Mouse (Mus musculus): ENCODE results near the gene Srl.

Srl gene

DNA sequence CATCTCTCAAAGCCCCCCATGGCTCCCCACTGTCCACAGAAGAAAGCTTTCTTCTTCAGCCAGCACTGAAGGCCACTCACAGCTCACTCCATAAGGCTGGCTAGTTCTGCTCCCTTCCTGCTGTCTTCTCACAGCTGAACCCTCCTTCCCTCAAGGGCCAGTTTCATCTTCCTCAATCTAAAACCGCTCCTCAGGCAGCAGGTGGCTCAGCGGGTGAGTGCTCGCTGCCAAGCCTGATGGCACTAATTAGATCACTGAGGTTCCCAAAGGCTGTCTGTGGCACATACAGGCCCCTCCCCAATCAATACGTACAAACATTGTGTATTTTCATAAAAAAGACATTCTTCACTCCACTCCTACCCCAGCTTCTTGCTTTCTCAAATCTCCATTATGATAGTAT is 22.5 kb downstream of the Srl start:
- peak; percentile 91 for DNase-seq (ENCODE audit: low read depth, low spot score)

DNA sequence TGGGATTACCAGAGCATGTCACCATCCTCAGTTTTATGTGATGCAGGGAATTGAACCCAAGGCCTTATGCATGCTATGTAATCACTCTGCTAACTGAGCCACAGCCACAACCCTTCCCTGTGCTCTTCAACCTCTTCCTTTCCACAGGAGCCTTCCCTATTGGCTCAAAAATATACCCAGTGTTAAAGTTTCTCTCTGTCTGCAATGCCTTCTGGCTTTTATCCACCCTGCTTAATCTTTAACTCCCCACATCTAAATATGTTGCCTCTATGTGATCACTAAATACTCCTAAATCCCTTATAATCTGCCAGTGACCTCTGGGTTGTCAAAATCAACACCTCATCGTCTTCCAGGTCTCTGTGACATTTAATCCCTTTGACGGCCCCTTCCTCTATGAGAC is 23.7 kb downstream of the Srl start:
- DNase-seq (ENCODE audit: low read depth, low spot score): no peak

DNA sequence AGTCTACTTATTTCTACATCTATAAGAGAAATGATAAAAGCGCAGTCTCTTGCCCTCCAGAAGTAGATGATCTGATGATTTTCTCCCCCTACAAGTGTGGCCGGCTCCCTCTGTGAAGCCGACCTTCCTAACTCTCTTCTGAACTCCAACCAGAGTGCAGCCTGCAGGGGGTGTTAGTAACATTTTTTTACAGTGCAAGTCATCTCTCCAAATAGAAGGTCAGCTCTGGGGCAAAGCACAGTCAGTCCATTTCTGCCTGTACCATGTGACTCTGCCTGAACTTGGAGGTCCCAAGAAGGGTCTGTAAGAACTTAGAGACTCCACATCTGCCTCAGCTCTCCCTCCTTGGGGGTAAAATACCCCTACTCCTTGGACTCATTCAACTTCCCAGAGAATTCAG is 27.2 kb downstream of the Srl start:
- DNase-seq (ENCODE audit: low read depth, low spot score): peak; percentile 24

GRCm38 (mm10) chr16:4512661-4513438 is 28.8 kb downstream of the Srl start:
- peak; percentile 91 for DNase-seq (ENCODE audit: low read depth, low spot score)

DNA sequence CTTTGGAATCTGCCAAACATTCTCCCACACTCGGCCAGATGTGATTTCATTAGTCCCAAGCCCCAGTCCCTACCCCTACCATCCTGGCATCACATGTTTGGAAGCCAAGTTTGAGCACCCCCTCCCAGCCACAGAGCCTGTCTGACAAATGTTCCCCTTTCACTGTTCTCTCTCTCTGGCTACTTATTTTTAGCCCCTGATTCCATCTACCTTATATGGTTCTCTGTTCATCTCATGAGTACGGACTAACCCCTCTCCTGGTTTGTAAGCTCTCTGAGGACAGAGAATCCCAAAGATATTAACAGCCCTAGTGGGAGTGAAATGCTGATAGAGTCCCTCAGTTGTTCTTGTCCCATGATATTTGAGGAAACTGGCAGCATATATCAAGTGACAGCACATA is 30.2 kb downstream of the Srl start:
- DNase-seq (ENCODE audit: low read depth, low spot score): no peak

DNA sequence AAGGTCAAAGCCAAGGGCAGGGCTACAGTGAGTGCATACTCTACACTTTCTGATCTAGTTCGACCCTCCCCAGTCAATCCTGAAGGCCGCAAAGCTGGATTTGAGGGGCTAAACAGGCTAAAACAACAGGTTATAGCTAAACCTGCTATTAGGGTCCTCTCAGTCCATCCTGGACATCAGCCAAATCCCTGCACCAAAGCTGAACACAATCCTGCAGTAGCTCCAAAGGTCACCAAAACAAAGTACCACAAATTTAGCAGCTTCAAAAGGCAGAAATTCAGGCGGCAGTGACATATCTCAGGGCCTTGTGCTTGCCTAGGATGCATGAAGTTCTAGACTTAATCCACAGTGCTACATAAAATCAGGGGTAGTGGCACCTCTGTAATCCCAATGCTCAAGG is 35.4 kb downstream of the Srl start:
- DNase-seq (ENCODE audit: low read depth, low spot score): no peak

- DNase-seq (ENCODE audit: low read depth, low spot score): peak; percentile 84
These were observed 38.1 kb downstream of the Srl start for GRCm38 (mm10) chr16:4503495-4503894.

- DNase-seq (ENCODE audit: low read depth, low spot score): peak; percentile 29
These were observed 39.0 kb downstream of the Srl start for GRCm38 (mm10) chr16:4502568-4502967.

DNA sequence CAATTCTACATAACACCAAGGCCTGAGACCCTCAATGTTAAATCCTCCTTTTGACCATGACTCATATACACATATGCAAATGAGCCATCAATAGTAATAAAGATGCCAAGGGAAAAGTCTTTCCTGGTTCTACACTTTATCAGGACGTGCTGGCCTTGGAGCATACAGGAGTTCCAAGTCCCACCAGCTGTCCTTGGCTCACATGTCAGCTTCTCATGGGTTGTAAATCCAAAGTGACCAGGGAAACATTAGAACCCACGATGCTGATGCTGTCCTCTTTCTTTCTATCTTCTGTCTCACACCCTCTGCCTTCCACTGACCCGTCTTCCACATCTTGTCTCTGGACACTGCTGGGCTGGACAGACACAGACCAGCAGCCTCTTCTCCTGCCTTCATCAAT is 39.9 kb downstream of the Srl start:
- DNase-seq (ENCODE audit: low read depth, low spot score): no peak

GRCm38 (mm10) chr16:4500598-4501385 is 40.8 kb downstream of the Srl start:
- peak; percentile 87 for DNase-seq (ENCODE audit: low read depth, low spot score)

DNA sequence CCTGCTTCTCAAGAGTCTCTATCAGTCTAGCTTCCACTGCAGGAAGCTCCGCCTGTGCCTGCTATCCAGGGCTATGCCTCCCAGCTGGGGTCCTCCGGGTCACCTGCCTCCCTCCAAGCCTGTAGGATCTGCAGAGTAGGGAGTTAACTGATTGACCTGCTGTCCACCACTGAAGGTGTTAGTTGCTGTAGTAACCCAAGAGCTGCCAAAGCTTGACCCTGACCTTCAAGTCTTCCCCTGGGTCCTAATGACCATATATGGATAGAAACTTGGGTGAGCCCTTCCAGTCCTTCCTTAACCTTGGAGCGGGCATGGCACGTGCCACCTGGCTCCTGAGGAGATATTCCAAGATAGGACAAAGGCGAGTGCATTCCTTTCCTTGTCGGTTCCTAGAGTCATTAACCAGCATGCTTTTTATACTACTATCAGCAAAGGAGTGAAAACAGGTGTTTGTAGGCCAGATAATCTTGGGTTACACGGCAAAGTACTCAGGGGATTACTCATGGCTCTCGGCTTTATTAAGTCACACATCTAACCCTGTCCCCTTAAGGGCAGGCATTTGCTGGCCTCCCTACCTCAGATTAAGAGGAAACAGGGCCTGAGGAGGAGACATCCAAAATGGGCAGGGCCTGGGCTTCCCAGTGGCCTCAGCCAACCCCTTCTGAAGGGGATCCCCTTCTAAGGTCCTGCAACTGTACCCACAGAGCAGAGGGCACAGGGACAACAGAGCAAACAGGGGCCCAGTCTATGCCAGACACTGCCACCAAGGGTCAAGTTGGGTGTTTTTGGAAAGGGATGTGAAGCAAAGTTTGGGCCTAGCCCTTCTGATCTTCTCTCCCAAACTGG is 43.6 kb downstream of the Srl start:
- no peak for DNase-seq (ENCODE audit: low read depth, low spot score)

DNA sequence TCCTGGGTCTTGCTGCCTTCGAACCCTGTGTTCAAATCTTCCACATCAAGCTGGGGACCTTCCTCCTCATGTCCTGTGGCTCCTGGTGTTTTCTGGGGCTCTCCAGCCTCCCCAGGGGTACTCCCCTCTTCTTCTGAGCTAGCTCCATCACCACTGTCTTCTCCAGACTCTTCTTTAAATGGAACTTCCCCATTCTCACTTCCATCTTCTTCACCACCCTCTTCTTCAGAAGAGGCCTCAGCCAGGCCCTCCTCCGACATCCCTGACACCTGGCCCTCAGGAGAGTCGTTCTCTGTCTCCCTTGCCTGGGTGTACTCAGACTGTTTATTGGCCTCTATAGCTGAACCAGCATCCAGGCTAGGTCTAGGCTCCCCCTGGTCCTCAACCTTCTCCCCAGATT is 45.1 kb downstream of the Srl start:
- DNase-seq (ENCODE audit: low read depth, low spot score): no peak

DNA sequence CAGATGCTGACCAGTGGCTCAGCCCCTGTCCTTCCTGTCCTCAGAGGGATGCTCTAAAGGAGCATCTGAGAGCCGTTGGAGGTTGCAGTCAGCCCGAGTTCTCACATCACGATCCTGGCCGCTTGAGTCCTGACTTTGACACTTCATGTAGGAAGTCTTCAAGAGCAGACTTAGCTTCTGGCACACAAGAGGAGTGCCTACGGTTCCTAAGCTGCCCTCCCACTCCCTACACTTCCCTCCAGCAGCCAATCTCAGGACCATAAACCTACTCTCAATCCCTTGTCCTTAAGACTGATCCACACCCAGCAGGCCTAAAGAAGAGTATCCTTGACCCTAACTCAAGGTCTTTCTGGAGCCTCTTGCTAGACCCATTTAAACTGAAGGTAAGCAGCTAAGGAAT is 45.8 kb downstream of the Srl start:
- DNase-seq (ENCODE audit: low read depth, low spot score): no peak

DNA sequence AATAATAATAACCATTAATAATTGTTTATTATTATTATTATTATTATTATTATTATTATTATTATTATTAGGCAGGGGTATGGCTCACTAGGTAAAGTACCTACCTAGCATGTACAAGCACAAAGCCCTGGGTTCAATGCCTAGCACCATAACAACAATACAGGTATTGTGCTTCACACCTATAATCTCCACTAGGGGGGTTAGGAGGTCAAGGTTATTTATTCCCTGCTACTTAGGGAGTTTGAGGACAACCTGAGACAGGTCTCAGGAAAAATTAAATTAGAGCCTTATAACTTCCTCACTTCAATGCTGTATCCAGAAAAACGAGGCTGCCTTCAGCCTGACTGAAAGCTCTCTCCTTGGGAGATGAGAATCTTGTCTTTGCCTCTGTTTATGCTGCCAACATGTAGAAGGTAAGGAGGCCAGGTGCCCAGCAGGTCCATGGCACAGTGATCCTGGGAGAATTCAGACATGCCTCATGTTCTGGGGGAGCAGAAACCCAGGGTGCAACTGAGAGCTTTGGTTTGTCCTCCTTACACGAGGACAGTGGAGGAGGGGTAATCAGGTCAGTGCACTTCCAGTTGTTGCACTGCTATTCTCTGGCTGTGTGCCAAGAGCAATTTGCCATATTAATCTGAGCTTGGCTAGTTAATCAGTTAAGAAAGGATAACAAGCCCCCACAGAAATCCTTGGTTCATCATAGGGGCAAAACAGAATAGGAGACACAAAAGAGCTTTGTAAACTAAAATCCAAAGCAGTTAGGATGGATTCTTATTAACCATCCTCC is 48.6 kb downstream of the Srl start:
- DNase-seq (ENCODE audit: low read depth, low spot score): no peak

DNA sequence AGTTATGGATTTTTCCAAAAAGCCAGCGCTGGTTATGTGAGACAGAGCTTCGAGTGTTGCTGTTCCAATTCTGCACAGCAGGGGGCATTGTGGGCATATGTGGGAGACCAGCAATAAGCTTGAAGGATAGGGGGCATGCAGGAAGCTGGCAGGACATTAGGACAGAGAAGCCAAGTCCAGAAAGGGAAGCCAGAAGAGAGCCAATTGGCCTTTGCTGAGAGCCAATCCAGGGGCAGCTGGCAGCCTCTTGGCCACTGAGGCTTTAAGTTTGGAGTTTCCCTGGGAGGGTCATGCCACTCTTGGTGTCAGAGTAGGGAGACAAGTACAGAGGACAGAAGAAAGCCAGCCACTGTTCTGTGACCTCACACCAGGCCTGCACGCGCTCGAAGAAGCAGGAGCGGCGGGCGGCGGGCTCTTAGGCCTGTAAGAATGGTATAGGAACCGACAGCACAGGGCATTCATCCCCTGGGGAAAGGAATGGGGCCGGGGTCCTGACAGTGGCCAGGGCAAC is 52.4 kb downstream of the Srl start:
- DNase-seq (ENCODE audit: low read depth, low spot score): peak; percentile 85

- DNase-seq (ENCODE audit: low read depth, low spot score): no peak
These were observed 60.9 kb downstream of the Srl start for GRCm38 (mm10) chr16:4480616-4481265.

DNA sequence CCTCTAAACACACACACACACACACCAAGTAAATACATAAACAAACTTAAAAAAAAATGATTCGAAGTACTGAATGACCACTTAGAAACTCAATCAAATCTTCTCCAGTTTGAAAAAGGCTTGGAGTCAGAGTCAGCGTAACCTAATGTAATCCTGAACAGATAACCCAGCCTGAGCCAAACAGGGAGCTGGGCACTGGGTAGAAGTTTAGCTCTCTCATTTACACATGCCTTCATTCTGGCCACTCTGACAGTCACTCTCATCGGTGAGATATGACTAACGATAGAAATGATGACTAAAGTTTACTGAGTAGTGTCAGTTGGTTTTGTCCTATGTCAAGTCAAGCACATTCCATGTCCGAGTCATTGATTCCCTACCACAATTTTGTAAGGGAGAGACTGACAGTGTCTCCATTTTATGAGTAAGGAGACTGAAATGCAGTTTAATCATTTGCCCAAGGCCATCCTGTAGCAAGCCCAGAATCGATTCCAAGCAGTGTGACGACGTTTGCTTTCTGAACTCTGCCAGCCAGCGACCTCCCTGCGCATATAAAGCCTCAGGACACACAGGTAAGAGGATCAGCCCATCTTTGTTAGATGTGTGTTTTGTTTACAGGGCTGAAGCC is 63.9 kb downstream of the Srl start:
- DNase-seq (ENCODE audit: low read depth, low spot score): no peak

- peak; percentile 97 for DNase-seq (ENCODE audit: low read depth, low spot score)
These were observed 66.5 kb downstream of the Srl start for GRCm38 (mm10) chr16:4474882-4475803.
